Mouse (Mus musculus): Measurements from ENCODE around the gene Ppp1r21. TPM values are rescaled to one million over a fixed set of nuclear protein-coding genes. Genes with fewer than 3 reads are reported as not detected.

The Ppp1r21 gene
- polyA plus RNA-seq, 1 experiment: 47.7 TPM

DNA sequence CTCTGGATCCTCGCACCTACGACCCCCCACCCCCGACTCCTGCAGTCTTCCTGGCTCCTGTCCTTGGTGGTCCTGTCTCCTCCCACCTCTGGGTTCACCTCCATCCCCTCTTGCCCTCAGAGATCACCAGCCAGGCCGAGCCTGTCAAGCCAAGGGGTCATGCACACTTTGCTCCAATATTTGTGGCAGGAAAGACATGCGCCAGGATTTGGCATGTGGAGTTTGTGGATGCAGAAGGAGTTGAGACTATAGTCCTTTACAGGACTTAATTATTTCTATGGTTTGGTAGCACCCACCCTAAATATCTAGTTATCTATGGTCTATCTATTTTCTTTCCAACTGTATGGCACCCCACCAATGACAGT is 68.1 kb downstream of the Ppp1r21 start:
- H3K27ac ChIP-seq (ENCODE audit: insufficient read depth, low read depth, low read length): peak overlapping the region; percentile 72
- H3K4me1 ChIP-seq (ENCODE audit: control insufficient read depth, insufficient read depth, low read length): peaks cover 3% of the 10 kb centered on the region; the same call in 1 of the 2 replicates
- H3K27me3 ChIP-seq (replicated peaks; ENCODE audit: control insufficient read depth, insufficient read depth, low read length): no peaks in the 10 kb centered on the region
- TF ChIP-seq CTCF (conservative IDR thresholded peaks at IDR 0.05; ENCODE audit: insufficient read depth, insufficient read length, low read depth, low read length) (no peak), POLR2A (IDR thresholded peaks at IDR 0.05; ENCODE audit: low read depth, low read length) (no peak)
- no peaks in the 10 kb centered on the region for H3K36me3 ChIP-seq (ENCODE audit: control insufficient read depth, insufficient read depth, low read length)
- DNase-seq: no peak
- WGBS: 6% methylated on average over 5 of the region's 5 CpGs
- peak overlapping the region; percentile 79 for H3K4me3 ChIP-seq (ENCODE audit: insufficient read depth, low read depth, low read length)

DNA sequence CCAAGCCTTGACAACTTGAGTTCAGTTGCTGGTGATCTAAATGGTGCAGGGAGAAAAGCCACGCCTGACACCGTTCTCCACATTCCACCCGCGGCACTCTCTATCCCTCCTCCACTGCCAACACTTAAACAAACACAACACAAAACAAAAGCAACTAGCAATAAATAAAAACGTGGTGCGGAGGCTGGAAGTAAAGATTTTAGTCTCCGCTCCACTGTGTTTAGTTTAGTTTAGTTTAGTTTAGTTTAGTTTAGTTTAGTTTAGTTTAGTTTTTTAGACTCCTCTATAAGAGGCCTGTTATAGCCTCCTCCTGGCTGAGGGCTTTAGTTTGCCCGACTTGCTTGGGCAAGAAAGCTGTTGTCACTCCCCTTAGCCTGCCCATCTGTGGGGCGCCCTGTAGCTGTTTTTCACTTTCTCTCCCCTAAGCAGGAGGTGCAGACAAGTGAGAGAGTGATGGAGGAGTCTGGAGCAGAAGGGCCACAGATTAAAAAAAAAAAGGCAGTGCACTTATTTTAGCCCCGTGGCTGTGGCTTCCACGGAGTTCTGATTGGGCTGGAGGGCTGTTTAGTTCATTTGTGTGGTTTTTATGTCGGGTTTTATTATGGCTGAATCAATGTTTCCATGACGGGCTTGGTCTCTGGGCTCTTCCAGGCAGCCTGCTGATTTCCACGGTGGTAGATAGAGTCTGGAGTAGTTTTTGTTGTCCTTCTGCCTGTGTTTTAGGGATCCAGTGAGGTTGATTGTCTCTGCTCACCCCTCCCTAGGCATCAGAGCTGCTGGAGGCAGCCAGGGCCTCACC is 68.9 kb downstream of the Ppp1r21 start:
- Histone ChIP-seq H3K4me3 (ENCODE audit: insufficient read depth, low read depth, low read length) (peak overlapping the region; percentile 21), H3K27ac (ENCODE audit: insufficient read depth, low read depth, low read length) (peak overlapping the region; percentile 58), H3K27me3 (replicated peaks; ENCODE audit: control insufficient read depth, insufficient read depth, low read length) (no peaks in the 10 kb centered on the region), H3K4me1 (ENCODE audit: control insufficient read depth, insufficient read depth, low read length) (peaks cover 3% of the 10 kb centered on the region; the same call in 1 of the 2 replicates), H3K36me3 (ENCODE audit: control insufficient read depth, insufficient read depth, low read length) (no peaks in the 10 kb centered on the region)
- no peak for TF ChIP-seq POLR2A (IDR thresholded peaks at IDR 0.05; ENCODE audit: low read depth, low read length)
- no peak for TF ChIP-seq CTCF (conservative IDR thresholded peaks at IDR 0.05; ENCODE audit: insufficient read depth, insufficient read length, low read depth, low read length)
- WGBS: 32% methylated on average over 14 of the region's 14 CpGs
- peak; percentile 14 for DNase-seq

DNA sequence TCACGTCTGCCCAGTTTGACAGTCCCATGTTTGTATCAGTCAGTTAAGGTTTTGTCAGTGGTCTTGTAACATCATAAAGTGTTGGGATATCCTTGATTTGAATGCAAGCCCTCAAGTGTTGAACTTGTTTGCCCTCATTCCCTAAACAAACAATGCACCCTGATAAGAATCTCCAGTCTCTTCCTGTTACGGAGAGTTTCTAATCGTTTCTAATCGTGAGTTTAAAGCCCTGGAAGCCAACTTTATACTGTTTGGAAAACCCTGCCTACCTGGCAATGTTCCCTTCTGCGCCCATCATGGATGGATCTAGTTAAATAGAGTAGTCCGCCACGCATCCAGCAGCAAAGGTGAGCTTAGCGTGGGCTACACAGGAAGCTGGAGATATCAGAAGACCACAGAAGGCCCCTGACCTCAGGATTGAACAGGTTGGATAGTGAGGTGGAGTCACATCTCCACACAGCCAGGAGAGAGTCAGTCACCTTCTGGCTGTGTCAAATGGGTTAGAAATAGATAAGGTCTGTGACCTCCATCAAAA is 70.6 kb downstream of the Ppp1r21 start:
- DNase-seq: peak; percentile 54
- peak overlapping the region; percentile 73 for H3K27ac ChIP-seq (ENCODE audit: insufficient read depth, low read depth, low read length)
- no peaks in the 10 kb centered on the region for H3K36me3 ChIP-seq (ENCODE audit: control insufficient read depth, insufficient read depth, low read length)
- H3K27me3 ChIP-seq (replicated peaks; ENCODE audit: control insufficient read depth, insufficient read depth, low read length): no peaks in the 10 kb centered on the region
- TF ChIP-seq CTCF (conservative IDR thresholded peaks at IDR 0.05; ENCODE audit: insufficient read depth, insufficient read length, low read depth, low read length) (no peak), POLR2A (IDR thresholded peaks at IDR 0.05; ENCODE audit: low read depth, low read length) (no peak)
- 63% methylated on average over 8 of the region's 8 CpGs for WGBS
- no peak overlapping the region; the same call in 1 of the 2 replicates for H3K4me3 ChIP-seq (ENCODE audit: insufficient read depth, low read depth, low read length)
- H3K4me1 ChIP-seq (ENCODE audit: control insufficient read depth, insufficient read depth, low read length): peaks cover 3% of the 10 kb centered on the region; the same call in 1 of the 2 replicates

DNA sequence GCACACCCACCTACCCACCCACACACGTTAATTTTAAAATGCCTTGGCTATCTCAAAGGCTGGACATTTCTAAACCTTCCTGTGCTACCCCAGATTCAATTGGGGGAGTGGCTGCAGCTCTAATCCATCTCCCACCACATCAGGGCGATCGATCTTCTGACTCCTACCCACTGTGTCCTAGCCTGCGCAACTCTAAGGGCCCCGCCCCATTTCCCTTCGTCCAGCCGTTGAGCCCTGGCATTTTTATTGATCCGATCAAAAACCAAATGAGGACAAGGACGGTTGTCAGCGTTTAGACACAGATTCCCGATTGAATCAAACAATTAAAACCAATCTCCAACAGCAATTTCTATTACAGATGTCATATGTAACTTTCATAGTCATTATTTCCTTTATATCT is 74.0 kb downstream of the Ppp1r21 start:
- 90% methylated on average over 11 of the region's 11 CpGs for WGBS
- H3K4me1 ChIP-seq (ENCODE audit: control insufficient read depth, insufficient read depth, low read length): no peaks in the 10 kb centered on the region
- DNase-seq: no peak
- TF ChIP-seq POLR2A (IDR thresholded peaks at IDR 0.05; ENCODE audit: low read depth, low read length) (no peak), CTCF (conservative IDR thresholded peaks at IDR 0.05; ENCODE audit: insufficient read depth, insufficient read length, low read depth, low read length) (no peak)
- H3K27me3 ChIP-seq (replicated peaks; ENCODE audit: control insufficient read depth, insufficient read depth, low read length): no peaks in the 10 kb centered on the region
- H3K27ac ChIP-seq (ENCODE audit: insufficient read depth, low read depth, low read length): no peak overlapping the region
- H3K36me3 ChIP-seq (ENCODE audit: control insufficient read depth, insufficient read depth, low read length): no peaks in the 10 kb centered on the region
- H3K4me3 ChIP-seq (ENCODE audit: insufficient read depth, low read depth, low read length): no peak overlapping the region

DNA sequence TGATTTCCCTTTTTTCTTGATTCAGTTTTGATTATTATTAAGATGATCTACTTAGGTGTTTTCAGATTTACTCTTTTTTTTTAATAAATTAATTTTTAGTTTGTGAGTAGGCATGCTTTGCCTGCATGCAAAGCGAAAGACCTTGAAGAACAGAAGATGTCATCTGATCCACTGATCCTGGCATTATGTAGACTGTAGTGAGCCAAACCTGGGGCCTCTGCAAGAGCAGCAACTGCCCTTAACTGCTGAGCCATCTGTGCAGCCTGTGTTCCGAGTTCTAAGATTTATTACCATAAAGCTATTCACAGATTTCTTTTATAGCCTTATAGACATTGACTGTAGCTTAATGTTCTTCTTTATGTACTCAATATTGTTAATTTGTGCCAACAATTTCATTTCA is 76.1 kb downstream of the Ppp1r21 start:
- 60% methylated on average over 2 of the region's 2 CpGs for WGBS
- Histone ChIP-seq H3K27ac (ENCODE audit: insufficient read depth, low read depth, low read length) (no peak overlapping the region), H3K4me1 (ENCODE audit: control insufficient read depth, insufficient read depth, low read length) (no peaks in the 10 kb centered on the region), H3K36me3 (ENCODE audit: control insufficient read depth, insufficient read depth, low read length) (no peaks in the 10 kb centered on the region), H3K27me3 (replicated peaks; ENCODE audit: control insufficient read depth, insufficient read depth, low read length) (no peaks in the 10 kb centered on the region), H3K4me3 (ENCODE audit: insufficient read depth, low read depth, low read length) (no peak overlapping the region)
- TF ChIP-seq CTCF (conservative IDR thresholded peaks at IDR 0.05; ENCODE audit: insufficient read depth, insufficient read length, low read depth, low read length) (no peak), POLR2A (IDR thresholded peaks at IDR 0.05; ENCODE audit: low read depth, low read length) (no peak)
- no peak for DNase-seq

DNA sequence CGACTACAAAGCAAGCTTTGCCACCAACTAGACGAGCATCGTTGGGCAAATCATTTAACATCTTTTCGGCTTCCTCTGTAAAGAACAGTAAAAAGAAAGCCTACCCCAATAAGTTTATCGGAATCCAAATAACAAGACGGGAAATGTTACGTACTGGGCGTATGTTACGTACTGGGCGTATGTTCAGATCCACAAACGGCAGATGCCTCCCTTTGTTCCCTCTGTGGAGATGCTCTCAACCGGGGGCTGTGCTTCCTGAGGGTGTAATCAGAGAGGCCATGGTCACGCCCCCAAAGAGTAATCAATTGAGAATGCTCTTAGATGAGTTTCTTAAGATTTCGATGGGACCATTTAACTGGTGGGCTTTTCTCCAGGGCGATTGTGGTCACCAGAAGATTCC is 79.4 kb downstream of the Ppp1r21 start:
- Histone ChIP-seq H3K27ac (ENCODE audit: insufficient read depth, low read depth, low read length) (no peak overlapping the region), H3K36me3 (ENCODE audit: control insufficient read depth, insufficient read depth, low read length) (no peaks in the 10 kb centered on the region), H3K4me1 (ENCODE audit: control insufficient read depth, insufficient read depth, low read length) (no peaks in the 10 kb centered on the region), H3K27me3 (replicated peaks; ENCODE audit: control insufficient read depth, insufficient read depth, low read length) (no peaks in the 10 kb centered on the region), H3K4me3 (ENCODE audit: insufficient read depth, low read depth, low read length) (no peak overlapping the region)
- TF ChIP-seq CTCF (conservative IDR thresholded peaks at IDR 0.05; ENCODE audit: insufficient read depth, insufficient read length, low read depth, low read length): no peak
- TF ChIP-seq POLR2A (IDR thresholded peaks at IDR 0.05; ENCODE audit: low read depth, low read length): no peak
- DNase-seq: no peak
- WGBS: 76% methylated on average over 15 of the region's 15 CpGs

DNA sequence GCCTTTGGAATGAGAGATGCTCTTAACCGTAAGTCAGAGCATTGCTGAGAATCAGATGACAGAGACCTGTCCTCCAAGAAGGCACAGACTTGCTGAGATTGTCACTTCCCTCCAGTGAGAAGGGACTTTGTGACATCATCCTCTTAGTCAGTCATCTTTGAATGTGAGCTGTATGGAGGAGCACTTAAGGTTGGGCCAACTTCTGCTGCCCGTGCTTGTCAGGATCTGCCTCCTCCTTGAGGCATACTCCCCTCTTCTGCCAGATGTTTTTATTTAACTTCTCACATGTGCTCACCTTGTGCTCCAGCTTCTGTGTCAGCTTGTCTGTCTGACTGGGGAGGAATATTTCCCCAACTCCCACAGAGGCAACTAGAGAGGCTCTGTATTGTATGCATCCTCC is 81.1 kb downstream of the Ppp1r21 start:
- Histone ChIP-seq H3K27me3 (replicated peaks; ENCODE audit: control insufficient read depth, insufficient read depth, low read length) (no peaks in the 10 kb centered on the region), H3K27ac (ENCODE audit: insufficient read depth, low read depth, low read length) (no peak overlapping the region), H3K4me3 (ENCODE audit: insufficient read depth, low read depth, low read length) (no peak overlapping the region), H3K4me1 (ENCODE audit: control insufficient read depth, insufficient read depth, low read length) (no peaks in the 10 kb centered on the region), H3K36me3 (ENCODE audit: control insufficient read depth, insufficient read depth, low read length) (no peaks in the 10 kb centered on the region)
- no peak for DNase-seq
- no peak for TF ChIP-seq POLR2A (IDR thresholded peaks at IDR 0.05; ENCODE audit: low read depth, low read length)
- no peak for TF ChIP-seq CTCF (conservative IDR thresholded peaks at IDR 0.05; ENCODE audit: insufficient read depth, insufficient read length, low read depth, low read length)
- WGBS: 69% methylated on average over 2 of the region's 2 CpGs
